Mouse (Mus musculus) cerebellum, adult (tissue): ENCODE measurements at regions not wholly inside any gene's neighbourhood (a gene's known extent, or its start where the extent isn't known, plus 50 kb on each side); places are given as distances from the start of the nearest gene placed in this dataset.

ENCODE experiments used
- ATAC-seq: cut with Nextera tagmentation; 2 replicates; pipeline ENCODE4 v1.9.2; 2017; ENCODE audit warnings: mild to moderate bottlenecking, moderate library complexity, mixed read lengths; ENCODE audit not compliant: insufficient number of reproducible peaks, low FRiP score, low TSS enrichment

DNA sequence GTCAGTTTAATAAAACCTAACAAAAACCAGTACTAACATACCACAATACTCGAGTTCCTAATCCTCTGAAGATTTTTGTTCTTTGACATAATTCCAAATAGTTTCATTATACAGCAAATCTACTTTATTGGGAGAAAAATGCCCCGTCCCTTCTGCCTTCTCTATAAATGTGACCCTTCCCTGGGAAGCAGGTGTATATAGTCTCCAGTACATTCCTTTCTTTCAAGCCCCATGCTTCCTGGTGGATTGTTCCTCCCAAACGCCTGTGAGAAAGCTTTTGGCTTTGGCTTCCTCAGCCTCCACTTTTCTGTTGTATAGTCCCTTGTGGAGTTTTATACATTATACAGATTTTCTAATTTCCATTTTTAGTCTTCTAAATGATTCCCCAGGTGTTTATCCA, 1001.8 kb upstream of the Tenm3 start:
- no peak for ATAC-seq

DNA sequence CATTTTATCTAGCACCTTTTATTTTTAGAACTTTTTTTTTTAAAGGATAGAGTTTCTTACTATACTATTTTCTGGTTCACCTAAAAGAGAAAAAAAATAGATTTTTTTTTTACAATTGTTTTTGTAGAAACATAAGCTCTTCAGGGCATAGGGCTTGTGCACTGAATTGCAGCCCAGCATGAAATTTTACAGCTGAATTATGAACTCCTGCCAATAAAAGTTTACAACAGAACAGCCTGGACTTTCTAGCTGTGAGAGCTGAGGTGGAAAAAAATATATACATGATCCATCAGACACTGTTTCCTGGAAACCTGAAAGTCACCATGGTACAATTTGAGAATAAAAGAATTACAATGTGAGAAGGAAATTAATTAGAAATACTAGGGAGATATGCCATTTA, 988.2 kb upstream of the Tenm3 start:
- no peak for ATAC-seq

DNA sequence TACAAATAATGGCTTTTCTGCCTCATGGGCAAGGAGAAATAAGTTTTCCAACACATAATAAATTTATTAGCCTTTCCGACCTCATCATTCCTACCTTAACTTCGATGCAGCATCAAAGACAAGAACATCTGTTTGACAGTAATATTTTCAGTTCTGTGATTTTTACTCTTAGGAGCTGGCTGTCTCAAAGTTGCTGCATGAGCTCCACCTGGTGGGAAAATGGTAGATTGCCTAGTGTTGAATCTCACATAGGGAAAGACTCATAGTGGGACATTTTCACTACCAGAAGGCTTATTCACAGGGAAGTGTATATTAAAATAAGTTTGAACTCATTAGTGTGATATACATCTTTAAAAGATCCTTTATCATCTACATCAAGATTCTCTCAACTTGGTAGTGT, 985.6 kb upstream of the Tenm3 start:
- ATAC-seq = no peak

DNA sequence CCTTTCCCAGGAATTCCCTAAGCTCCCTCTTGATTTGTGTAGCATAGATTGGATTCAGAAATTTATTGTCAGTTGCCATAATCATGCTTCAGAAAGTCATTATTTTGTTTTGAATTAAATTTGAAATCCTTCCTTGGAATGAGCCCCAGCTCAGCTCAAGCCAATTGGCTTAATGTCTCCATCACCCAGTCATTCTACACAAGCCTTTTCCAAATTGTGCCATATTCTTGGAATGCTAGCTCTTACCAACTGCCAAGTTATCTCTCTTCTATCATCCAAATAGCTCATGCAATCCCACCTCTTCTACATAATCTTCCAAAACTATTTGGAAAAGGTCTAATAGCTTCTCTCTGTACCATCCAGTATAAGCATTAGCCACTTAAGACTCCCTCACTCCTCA, 982.5 kb upstream of the Tenm3 start:
- no peak for ATAC-seq

DNA sequence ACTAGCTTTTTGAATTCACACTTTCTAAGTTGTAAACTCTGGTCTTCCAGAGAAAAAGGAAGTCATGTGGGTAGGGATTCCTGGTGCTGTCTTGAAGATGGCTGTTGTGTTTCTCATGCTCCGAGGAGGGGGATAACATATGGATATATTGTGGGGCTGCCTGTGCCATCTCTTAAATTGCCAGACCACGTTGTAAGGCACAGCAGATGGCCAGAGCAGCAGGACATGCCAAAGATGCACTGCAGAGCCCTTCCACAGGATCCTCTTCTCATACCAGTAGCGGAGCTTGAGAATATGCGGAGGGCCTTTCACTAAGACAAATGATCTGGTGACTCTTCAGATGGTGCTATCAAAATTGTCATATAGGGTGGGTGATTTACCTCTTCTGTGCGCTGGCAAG, 981.2 kb upstream of the Tenm3 start:
- 0 out of 2 replicates have a peak, but pooled peaks have one; percentile 31 for ATAC-seq

DNA sequence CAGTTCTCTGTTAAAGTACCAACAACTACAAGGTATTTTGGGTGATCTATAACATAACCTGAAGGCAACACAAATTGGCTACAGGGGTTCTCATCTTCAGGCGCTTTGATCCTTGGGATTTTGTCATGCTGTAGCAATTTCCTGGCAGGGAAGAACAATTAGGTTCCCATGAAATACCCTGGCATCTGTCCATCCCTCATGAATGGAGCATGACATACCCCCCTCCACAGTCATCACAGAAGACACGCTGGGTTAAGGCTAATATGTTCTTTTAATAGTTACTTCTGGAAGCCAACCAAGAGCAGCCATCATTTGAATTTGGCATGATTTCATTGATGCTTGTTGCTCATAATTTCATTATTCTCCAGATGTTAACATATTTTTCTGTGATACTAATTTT, 979.0 kb upstream of the Tenm3 start:
- ATAC-seq = no peak

DNA sequence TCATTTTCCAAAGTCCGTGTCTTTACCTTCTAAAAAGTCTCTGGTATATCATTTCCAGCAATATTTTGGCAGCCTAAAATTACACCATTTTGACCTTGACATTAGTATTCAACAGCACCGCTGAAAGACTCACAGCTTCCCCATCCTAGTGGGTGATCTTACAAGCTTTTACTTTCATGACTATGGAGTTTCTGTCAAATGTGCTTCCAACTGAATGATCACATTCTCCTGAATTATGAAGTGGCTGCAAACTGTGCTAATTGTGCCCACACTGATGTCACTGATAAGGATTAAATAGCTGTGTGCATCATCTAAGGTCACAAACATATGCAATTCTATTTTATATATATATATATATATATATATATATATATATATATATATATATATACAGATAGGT, 955.5 kb upstream of the Tenm3 start:
- no peak for ATAC-seq

DNA sequence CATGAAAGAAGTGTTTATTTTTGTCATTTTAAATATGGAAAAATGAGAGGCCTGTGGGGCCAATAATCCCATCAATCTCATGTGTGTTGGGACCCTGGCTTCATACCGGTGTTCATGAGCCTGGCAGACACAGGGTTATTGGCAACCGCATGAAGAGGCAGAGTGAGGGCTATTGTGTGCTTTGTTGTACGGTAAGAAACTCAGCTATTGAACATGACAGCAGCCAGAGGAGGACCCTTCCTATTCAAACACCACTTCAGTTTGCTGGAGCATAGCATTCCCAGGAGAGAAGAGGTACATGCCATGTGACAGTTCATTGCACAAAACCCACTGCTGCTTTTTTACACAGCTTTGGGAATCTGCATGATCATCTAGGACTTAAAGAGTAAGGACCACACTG, 953.0 kb upstream of the Tenm3 start:
- no peak for ATAC-seq

DNA sequence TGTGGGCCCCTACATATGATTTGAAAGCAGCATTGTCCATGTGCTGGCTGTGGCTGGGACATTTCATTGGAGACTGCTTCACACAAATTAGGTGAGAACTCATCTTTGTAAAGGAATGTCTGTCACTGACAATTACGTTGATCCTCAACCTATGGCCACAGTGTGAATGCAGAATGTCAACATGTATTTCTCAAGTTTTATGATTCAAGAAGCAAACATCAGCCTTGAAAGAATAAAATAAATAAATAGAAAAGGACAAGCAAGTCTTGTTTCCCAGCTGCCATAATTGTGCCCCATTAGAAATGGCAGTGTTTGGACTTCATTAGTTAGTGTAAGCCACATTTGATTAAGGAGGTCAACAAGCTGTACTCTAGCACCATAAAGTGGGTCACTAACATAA, 950.7 kb upstream of the Tenm3 start:
- ATAC-seq = no peak

DNA sequence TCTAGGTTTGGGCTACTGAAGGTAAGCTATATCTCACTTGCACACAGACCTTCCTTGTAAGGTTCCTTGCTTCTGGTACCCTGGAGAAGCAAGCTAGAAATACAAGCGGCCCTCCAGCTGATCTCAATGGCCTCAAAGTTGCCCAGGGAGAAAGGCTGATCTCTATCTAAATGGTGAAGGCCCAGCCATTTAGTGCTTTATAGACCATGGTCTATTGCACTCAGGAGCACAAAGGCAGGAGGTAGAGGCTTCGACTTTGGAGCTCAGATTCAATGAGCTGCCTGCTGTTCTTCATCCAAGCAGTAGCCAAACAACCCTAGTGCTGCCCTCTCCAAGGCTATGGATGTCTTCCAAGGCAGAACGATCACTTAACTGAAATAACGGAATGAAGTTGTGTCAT, 926.1 kb upstream of the Tenm3 start:
- ATAC-seq = no peak

DNA sequence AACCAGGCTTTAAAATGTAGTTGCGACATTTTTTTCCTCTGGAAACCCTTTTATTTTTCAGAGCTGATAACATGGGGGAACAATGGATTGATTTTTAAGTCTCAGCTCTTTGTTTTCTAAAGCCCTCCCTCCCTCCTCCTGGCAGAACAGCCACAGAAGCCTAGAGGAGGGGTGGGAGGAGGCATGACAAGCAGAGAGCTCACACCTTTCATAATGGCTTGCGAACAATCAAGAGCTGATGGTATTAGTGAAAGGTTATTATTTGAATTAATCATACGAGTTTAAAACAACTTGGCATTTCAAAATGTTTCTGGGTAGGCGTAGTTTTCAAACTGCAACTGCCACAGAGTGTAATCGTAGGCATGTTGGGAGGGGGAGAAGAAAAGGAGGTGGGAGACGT, 894.3 kb upstream of the Tenm3 start:
- ATAC-seq = no peak

DNA sequence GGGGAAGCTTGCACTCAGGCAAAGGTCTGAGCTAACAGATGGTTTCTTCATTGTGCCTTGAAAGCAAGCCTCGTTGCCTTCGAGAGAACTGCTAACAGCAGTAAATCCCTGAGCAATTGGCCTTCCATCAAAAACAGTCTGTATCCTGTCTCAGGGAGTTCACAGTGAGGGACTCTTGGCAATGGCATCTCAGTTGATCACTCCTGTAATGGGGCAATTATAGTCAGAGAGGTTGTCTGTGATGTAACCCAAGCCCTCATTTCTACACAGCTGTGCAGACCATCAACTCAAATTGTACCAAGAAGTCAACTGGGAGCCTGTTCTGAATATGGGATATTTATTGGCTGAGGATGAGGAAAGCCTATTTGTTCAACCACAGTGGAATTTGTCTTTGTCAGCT, 885.4 kb upstream of the Tenm3 start:
- ATAC-seq = no peak

DNA sequence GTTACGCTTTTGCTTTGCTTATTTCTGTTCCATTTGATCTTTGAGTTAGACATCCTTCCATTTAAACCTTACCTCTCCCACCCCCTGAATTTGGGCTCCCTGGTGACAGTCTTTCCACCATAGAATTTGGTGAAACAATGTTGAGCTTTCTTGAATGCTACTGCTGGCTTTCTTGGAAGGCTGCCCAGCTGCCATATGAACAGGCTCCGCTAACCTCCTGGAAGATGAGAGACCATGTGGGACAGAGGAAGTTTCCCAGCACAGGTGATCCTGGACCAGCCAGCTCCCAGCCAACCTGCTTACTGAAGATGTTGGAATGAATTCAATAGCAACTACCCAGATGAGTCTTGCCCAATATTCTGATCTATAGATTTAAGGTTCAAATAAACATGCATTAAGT, 868.6 kb upstream of the Tenm3 start:
- ATAC-seq = no peak; the same call in 1 of the 2 replicates

DNA sequence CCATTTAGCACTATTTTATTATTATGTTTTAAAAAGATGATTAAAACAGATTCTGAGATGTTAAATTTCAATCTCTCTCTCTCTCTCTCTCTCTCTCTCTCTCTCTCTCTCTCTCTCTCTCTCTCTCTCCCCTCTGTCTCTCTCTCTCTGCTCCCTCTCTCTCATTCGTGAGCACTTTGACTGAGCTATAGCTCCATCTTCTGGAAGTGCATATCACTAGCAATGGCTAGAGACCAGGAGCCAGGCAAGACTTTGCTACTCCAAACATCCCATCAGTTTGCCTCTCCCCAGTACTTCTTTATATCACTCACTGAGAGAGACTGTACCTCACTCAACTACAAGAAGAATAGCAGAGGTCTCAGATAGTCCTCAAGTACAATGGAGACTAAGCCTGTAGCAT, 865.0 kb upstream of the Tenm3 start:
- ATAC-seq = no peak

DNA sequence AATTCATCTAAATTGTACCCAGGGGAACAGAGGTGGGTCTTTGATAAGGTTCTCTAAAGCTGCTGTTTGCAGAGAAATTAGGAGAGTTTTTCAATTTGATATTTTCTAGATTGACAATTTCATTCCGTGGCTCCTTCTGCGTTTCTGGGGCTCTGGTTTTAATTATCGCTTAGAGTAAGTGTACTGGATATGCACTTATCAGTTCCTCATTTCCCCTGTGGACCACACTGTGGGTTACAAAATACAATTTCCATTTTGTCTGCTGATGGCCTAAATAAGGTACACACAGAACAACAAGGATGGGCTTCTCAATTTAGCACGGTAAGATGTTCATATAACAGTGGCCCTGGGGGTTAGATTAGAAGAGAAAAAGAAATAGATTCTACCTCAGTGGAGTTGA, 855.3 kb upstream of the Tenm3 start:
- ATAC-seq = no peak

DNA sequence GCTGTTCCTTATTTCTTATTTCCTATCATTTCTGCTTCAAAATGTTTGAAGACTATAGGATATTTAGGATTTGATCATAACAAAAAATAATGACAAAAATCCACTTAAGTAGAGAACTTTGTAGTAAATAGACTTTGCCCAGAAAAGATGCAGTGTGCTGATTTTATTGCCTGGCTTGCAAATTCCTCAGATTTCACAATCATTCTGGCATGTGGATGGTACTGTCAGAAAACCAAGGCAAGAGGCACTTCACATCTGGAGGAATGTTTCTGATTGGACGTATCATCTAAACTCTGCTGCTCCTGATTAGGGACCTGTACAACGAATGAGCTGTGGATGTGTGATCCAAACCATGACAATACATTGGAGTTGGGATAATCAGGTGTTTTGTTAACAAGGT, 853.0 kb upstream of the Tenm3 start:
- no peak for ATAC-seq
